Comparison of ENCODE assay signal across 11 mouse cellular contexts in the genomic region with DNA sequence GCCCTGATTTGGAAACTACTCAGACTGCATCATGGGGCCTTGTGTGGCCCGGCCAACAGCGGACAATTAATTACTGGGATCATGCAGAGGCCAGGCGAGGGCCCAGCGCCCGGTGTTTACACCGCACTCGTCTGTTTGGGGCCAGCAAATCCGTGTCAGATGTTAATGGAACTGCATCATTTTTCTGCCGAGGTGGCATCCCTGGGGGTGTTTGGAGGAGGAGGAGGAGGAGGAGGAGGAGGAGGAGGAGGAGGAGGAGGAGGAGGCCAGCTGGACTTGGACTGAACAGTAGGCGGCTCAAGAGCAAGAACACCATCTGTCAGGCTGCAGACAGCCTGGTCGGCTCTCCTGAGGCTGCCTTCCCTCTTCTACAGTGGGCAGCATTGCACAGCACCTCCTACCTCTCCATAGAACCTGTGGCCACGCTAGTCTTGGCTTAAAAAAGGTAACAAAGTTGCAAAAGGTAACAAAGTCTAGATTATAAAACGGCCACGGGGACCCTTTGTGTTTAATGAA.
DNase-seq lines count a peak whose midpoint lies in the region; ATAC-seq and TF ChIP-seq lines count a peak whose summit lies in the region.
"Had no signal": no experiment of that assay in that cellular context is flagged by ENCODE, and none has a peak within 500 bp of the region (broad histone marks: within the 10 kb centered on the region; RNA-seq: fewer than 3 reads in every experiment).

No protein-coding gene starts in this region.

- no peaks in the 10 kb centered on the region for H3K27me3 ChIP-seq in kidney, postnatal 0 days (ENCODE audit: insufficient read depth, low read length)
- H3K27me3 ChIP-seq in forebrain, embryonic 16.5 days (replicated peaks; ENCODE audit: control insufficient read depth, insufficient read depth, low read length): no peaks in the 10 kb centered on the region
- no peaks in the 10 kb centered on the region for H3K27me3 ChIP-seq in midbrain, postnatal 0 days (ENCODE audit: insufficient read depth, low read length)
- no peaks in the 10 kb centered on the region for H3K27me3 ChIP-seq in intestine, postnatal 0 days (replicated peaks; ENCODE audit: control insufficient read depth, insufficient read depth, low read length)
- H3K27me3 ChIP-seq: Patski had no signal

- H3K4me1 ChIP-seq in kidney, postnatal 0 days (replicated peaks; ENCODE audit: insufficient read depth, low read length): no peaks in the 10 kb centered on the region
- H3K4me1 ChIP-seq in forebrain, embryonic 16.5 days (replicated peaks; ENCODE audit: control insufficient read depth, insufficient read depth, low read length): peaks cover 4% of the 10 kb centered on the region; the same call in 1 of the 2 replicates
- H3K4me1 ChIP-seq in midbrain, postnatal 0 days (ENCODE audit: insufficient read depth, low read length): no peaks in the 10 kb centered on the region
- no peaks in the 10 kb centered on the region for H3K4me1 ChIP-seq in intestine, postnatal 0 days (replicated peaks; ENCODE audit: control insufficient read depth, insufficient read depth, low read length)

- H3K4me2 ChIP-seq in kidney, postnatal 0 days (ENCODE audit: low read length): no peak overlapping the region
- H3K4me2 ChIP-seq in forebrain, embryonic 16.5 days (ENCODE audit: low read length): no peak overlapping the region
- H3K4me2 ChIP-seq in midbrain, postnatal 0 days (ENCODE audit: low read depth, low read length, poor library complexity, severe bottlenecking): no peak overlapping the region
- no peak overlapping the region for H3K4me2 ChIP-seq in intestine, postnatal 0 days (replicated peaks; ENCODE audit: low read depth)

- H3K36me3 ChIP-seq in kidney, postnatal 0 days (ENCODE audit: insufficient read depth, low read length): peaks cover 13% of the 10 kb centered on the region
- H3K36me3 ChIP-seq in forebrain, embryonic 16.5 days (ENCODE audit: control insufficient read depth, insufficient read depth): peaks cover 3% of the 10 kb centered on the region; the same call in 1 of the 2 replicates
- peaks cover 5% of the 10 kb centered on the region for H3K36me3 ChIP-seq in midbrain, postnatal 0 days (ENCODE audit: insufficient read depth, low read length)
- peaks cover 14% of the 10 kb centered on the region for H3K36me3 ChIP-seq in intestine, postnatal 0 days (ENCODE audit: control insufficient read depth, insufficient read depth)

- WGBS in kidney, postnatal 0 days: 36% methylated on average over 13 of the region's 14 CpGs
- 40% methylated on average over 13 of the region's 14 CpGs for WGBS in forebrain, embryonic 16.5 days
- WGBS in midbrain, postnatal 0 days: 47% methylated on average over 14 of the region's 14 CpGs
- 40% methylated on average over 14 of the region's 14 CpGs for WGBS in intestine, postnatal 0 days

- H3K9me3 ChIP-seq in kidney, postnatal 0 days (replicated peaks; ENCODE audit: low read length): no peaks in the 10 kb centered on the region
- H3K9me3 ChIP-seq in forebrain, embryonic 16.5 days (ENCODE audit: control insufficient read depth, low read length): no peaks in the 10 kb centered on the region
- H3K9me3 ChIP-seq in midbrain, postnatal 0 days (ENCODE audit: low read length): no peaks in the 10 kb centered on the region
- no peaks in the 10 kb centered on the region for H3K9me3 ChIP-seq in intestine, postnatal 0 days (ENCODE audit: control insufficient read depth)
- H3K9me3 ChIP-seq: heart, embryonic 10.5 days had no signal

- H3K4me3 ChIP-seq in kidney, postnatal 0 days (replicated peaks; ENCODE audit: low read depth, low read length): no peak overlapping the region
- no peak overlapping the region for H3K4me3 ChIP-seq in forebrain, embryonic 16.5 days (replicated peaks; ENCODE audit: low read length)
- H3K4me3 ChIP-seq in midbrain, postnatal 0 days (ENCODE audit: low read depth, low read length): no peak overlapping the region
- no peak overlapping the region for H3K4me3 ChIP-seq in intestine, postnatal 0 days (ENCODE audit: low read depth, low read length)
- H3K4me3 ChIP-seq: heart, embryonic 10.5 days; megakaryocyte, embryonic 14.5 days had no signal

- H3K27ac ChIP-seq in kidney, postnatal 0 days: no peak overlapping the region
- H3K27ac ChIP-seq in forebrain, embryonic 16.5 days (ENCODE audit: low read length): no peak overlapping the region; the same call in 1 of the 2 replicates
- H3K27ac ChIP-seq in midbrain, postnatal 0 days (ENCODE audit: low read depth, low read length): no peak overlapping the region
- no peak overlapping the region for H3K27ac ChIP-seq in intestine, postnatal 0 days (ENCODE audit: low read depth, low read length)
- H3K27ac ChIP-seq: heart, embryonic 10.5 days had no signal

- no peak for TF ChIP-seq CTCF in kidney, postnatal 0 days (IDR thresholded peaks at IDR 0.05; ENCODE audit: low read depth)
- TF ChIP-seq CTCF in midbrain, postnatal 0 days (IDR thresholded peaks at IDR 0.05): no peak
- TF ChIP-seq CTCF in intestine, postnatal 0 days (IDR thresholded peaks at IDR 0.05; ENCODE audit: low read depth): no peak

- peak; percentile 24 for DNase-seq in kidney, postnatal 0 days (ENCODE audit: low spot score)
- DNase-seq in kidney, adult 8-10 months: no peak
- DNase-seq in cerebellum, adult 9-10 months: peak; percentile 63
- DNase-seq in midbrain, postnatal 0 days (ENCODE audit: low spot score): peak; percentile 26
- DNase-seq in spleen, adult 18-20 months: no peak
- DNase-seq: right cerebral cortex, postnatal 4 days had no signal

- H3K9ac ChIP-seq in kidney, postnatal 0 days (ENCODE audit: low read depth, low read length): no peak overlapping the region
- no peak overlapping the region for H3K9ac ChIP-seq in forebrain, embryonic 16.5 days (replicated peaks; ENCODE audit: low read depth, low read length)
- no peak overlapping the region for H3K9ac ChIP-seq in midbrain, postnatal 0 days (replicated peaks; ENCODE audit: low read length, poor library complexity, severe bottlenecking)
- no peak overlapping the region for H3K9ac ChIP-seq in intestine, postnatal 0 days (ENCODE audit: low read depth, low read length)

- ATAC-seq in kidney, postnatal 0 days (replicated peaks; ENCODE audit: low FRiP score, low read depth): no peak
- ATAC-seq in forebrain, embryonic 16.5 days: peak; percentile 61
- ATAC-seq in midbrain, postnatal 0 days (ENCODE audit: low FRiP score): no peak
- no peak for ATAC-seq in intestine, postnatal 0 days
- ATAC-seq: Patski had no signal

Comparison
In these comparisons a context has a peak if more than half of its experiments do, and no peak if none do; other contexts are left out.
1. DNase-seq: peak in kidney, postnatal 0 days (single experiment), cerebellum, adult 9-10 months (single experiment) and midbrain, postnatal 0 days (single experiment); none in kidney, adult 8-10 months (0 of 2) and spleen, adult 18-20 months (0 of 2).